Mouse (Mus musculus): Measurements from ENCODE around the gene Plekhh3. TPM values are rescaled to one million over a fixed set of nuclear protein-coding genes. Genes with fewer than 3 reads are reported as not detected.

Gene Plekhh3
- total RNA-seq (2014; rRNA removed) = 9.2 and 10.2 TPM in 2 replicates
- 4.9 and 5.3 TPM in 2 replicates for polyA plus RNA-seq (2015; fragmentation: Nextera tagmentation; extraction: Ambion mirVana)

- peak within 1 kb of the TSS; percentile 74 for H3K27ac ChIP-seq (ENCODE audit: low read depth, low read length)
- peak within 1 kb of the TSS; percentile 61 for H3K4me2 ChIP-seq (ENCODE audit: low read depth)
- no peaks in the 10 kb centered on the region for H3K9me3 ChIP-seq (ENCODE audit: low read length)
- peak within 1 kb of the TSS; percentile 63 for H3K9ac ChIP-seq
- peaks cover 48% of the 10 kb centered on the region for H3K27me3 ChIP-seq (ENCODE audit: insufficient read depth, low read length)
- peak; percentile 96 for ATAC-seq
- TF ChIP-seq CTCF (IDR thresholded peaks at IDR 0.05; ENCODE audit: low read depth) = peak; percentile 21
- peaks cover 18% of the 10 kb centered on the region for H3K4me1 ChIP-seq (ENCODE audit: insufficient read depth)
- WGBS = 1% methylated on average over 48 of the region's 50 CpGs
- peak; percentile 98 for DNase-seq
- H3K36me3 ChIP-seq (ENCODE audit: insufficient read depth) = peaks cover 9% of the 10 kb centered on the region
- peak within 1 kb of the TSS; percentile 71 for H3K4me3 ChIP-seq (ENCODE audit: low read depth, low read length)
Measured at GRCm38 (mm10) chr11:101170811-101171610, at the start of gene Plekhh3. Plekhh3 (minus strand) TSS chr11:101171351.

GRCm38 (mm10) chr11:101220853-101221252 lies 49.7 kb upstream of the Plekhh3 start:
- DNase-seq = no peak
- Histone ChIP-seq H3K27ac (ENCODE audit: low read depth, low read length) (no peak overlapping the region), H3K9me3 (ENCODE audit: low read length) (no peaks in the 10 kb centered on the region), H3K9ac (no peak overlapping the region), H3K36me3 (ENCODE audit: insufficient read depth) (peaks cover 16% of the 10 kb centered on the region; the same call in 1 of the 2 replicates), H3K4me3 (ENCODE audit: low read depth, low read length) (no peak overlapping the region), H3K27me3 (ENCODE audit: insufficient read depth, low read length) (no peaks in the 10 kb centered on the region), H3K4me1 (ENCODE audit: insufficient read depth) (no peaks in the 10 kb centered on the region), H3K4me2 (ENCODE audit: low read depth) (no peak overlapping the region)
- WGBS = 66% methylated on average over 2 of the region's 2 CpGs
- no peak for ATAC-seq
- no peak for TF ChIP-seq CTCF (IDR thresholded peaks at IDR 0.05; ENCODE audit: low read depth)

DNA sequence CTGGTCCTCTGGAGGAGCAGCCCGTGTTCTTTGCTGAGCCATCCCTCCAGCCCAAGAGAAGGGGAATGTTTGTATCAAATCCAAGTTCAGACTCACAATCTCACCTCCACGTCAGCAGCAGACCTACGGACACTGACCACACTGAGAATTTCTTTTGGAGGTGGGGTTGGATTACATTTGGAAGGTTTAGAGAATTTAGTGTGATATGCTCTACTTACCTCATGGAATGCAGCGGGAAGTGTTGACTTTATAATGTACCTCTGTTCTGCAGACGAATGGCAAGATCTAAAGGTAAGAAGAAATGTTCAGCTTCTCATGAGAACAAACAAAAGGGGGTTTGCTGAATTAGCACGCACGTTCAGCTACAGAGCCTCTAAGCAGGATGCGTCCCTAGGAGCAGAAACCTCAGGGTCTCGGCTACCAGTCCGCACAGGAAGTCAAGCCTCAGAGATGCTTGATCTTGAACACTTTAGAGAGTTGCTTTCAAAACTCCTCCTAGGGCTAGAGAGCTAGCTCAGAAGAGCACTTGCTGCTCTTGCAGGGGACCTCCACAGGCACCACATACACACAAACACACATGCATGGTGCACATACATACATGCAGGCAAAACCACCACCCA lies 47.4 kb upstream of the Plekhh3 start:
- no peak for ATAC-seq
- 88% methylated on average over 10 of the region's 10 CpGs for WGBS
- no peak overlapping the region for H3K27ac ChIP-seq (ENCODE audit: low read depth, low read length)

DNA sequence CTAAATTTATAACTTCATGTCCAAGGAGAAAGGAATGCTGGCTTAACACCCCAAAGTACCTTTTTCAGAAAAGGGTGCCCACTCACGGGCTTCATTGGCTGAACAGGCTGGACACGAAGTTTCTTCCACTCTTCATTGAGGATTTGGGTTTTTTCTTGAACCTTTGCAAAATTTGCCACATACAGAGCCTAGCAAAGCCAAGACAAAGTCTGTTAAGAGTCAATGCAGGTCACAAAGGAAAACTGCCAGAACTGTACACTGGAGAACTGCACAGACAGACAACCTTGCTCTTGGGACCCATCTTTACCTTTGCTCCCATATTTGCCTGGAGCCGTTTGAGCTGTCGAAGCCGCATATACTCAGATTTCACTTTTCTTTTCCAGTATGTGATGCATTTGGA lies 45.8 kb upstream of the Plekhh3 start:
- ATAC-seq (no peak), DNase-seq (no peak)
- H3K4me2 ChIP-seq (ENCODE audit: low read depth) = no peak overlapping the region
- H3K27ac ChIP-seq (ENCODE audit: low read depth, low read length) = no peak overlapping the region
- no peak overlapping the region for H3K4me3 ChIP-seq (ENCODE audit: low read depth, low read length)
- no peaks in the 10 kb centered on the region for H3K9me3 ChIP-seq (ENCODE audit: low read length)
- no peaks in the 10 kb centered on the region for H3K4me1 ChIP-seq (ENCODE audit: insufficient read depth)
- H3K36me3 ChIP-seq (ENCODE audit: insufficient read depth) = peaks cover 41% of the 10 kb centered on the region
- H3K27me3 ChIP-seq (ENCODE audit: insufficient read depth, low read length) = no peaks in the 10 kb centered on the region
- WGBS = 88% methylated on average over 5 of the region's 5 CpGs
- no peak for TF ChIP-seq CTCF (IDR thresholded peaks at IDR 0.05; ENCODE audit: low read depth)
- no peak overlapping the region for H3K9ac ChIP-seq

More for the DNA sequence above, 47.4 kb upstream of the Plekhh3 start:
- peaks cover 38% of the 10 kb centered on the region for H3K36me3 ChIP-seq (ENCODE audit: insufficient read depth)
- H3K9me3 ChIP-seq (ENCODE audit: low read length) = no peaks in the 10 kb centered on the region
- no peak overlapping the region for H3K4me2 ChIP-seq (ENCODE audit: low read depth)
- H3K9ac ChIP-seq = no peak overlapping the region
- no peaks in the 10 kb centered on the region for H3K4me1 ChIP-seq (ENCODE audit: insufficient read depth)
- H3K27me3 ChIP-seq (ENCODE audit: insufficient read depth, low read length) = no peaks in the 10 kb centered on the region
- no peak overlapping the region for H3K4me3 ChIP-seq (ENCODE audit: low read depth, low read length)
- no peak for DNase-seq
- TF ChIP-seq CTCF (IDR thresholded peaks at IDR 0.05; ENCODE audit: low read depth) = no peak

DNA sequence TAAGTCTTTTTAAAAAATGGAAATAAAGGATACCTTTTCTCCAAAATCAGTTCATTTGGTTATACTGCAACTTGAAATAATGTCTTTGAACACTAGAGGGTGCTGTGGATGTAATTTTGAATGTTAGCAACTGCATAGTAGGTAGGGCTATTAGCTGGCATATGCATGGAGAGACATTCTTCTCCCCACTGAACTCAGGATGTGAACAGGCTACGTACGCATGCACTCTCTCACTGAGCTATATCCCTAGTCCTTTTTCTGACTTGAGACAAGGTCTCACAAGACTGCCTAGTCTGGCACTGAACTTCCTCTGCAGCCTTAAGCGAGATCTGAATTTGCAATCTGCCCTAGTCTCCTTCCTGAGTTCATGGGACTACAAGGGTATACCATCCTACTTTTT lies 40.8 kb upstream of the Plekhh3 start:
- no peak overlapping the region for H3K27ac ChIP-seq (ENCODE audit: low read depth, low read length)
- H3K36me3 ChIP-seq (ENCODE audit: insufficient read depth) = peaks cover 51% of the 10 kb centered on the region
- peak; percentile 76 for ATAC-seq

DNA sequence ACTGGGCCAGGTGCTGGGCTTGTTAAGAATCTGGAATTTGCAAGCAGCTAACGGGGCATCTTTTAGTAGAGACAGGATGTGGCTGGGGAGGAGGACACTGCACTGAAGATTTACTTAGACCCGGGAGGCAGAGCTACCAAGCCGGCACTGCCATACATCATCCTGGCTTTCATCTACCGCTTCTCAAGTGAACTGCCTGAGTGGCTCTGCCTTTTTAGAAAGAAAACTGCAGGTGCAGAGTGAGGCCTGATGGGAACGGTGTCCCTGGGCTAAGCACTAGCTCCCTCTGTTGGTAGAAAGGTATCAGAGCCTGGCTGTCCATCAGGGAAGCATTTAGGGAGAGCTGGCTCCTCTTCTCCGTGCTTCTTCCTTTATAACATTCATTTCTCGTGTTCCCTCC lies 29.8 kb upstream of the Plekhh3 start:
- Histone ChIP-seq H3K27me3 (ENCODE audit: insufficient read depth, low read length) (no peaks in the 10 kb centered on the region), H3K4me3 (ENCODE audit: low read depth, low read length) (no peak overlapping the region), H3K4me1 (ENCODE audit: insufficient read depth) (no peaks in the 10 kb centered on the region), H3K9ac (no peak overlapping the region), H3K9me3 (ENCODE audit: low read length) (no peaks in the 10 kb centered on the region), H3K4me2 (ENCODE audit: low read depth) (no peak overlapping the region), H3K27ac (ENCODE audit: low read depth, low read length) (0 out of 2 replicates have a peak overlapping the region, but pooled peaks have one; percentile 22), H3K36me3 (ENCODE audit: insufficient read depth) (peaks cover 66% of the 10 kb centered on the region)
- TF ChIP-seq CTCF (IDR thresholded peaks at IDR 0.05; ENCODE audit: low read depth) = peak; percentile 85
- 14% methylated on average over 7 of the region's 7 CpGs for WGBS
- ATAC-seq = peak; percentile 74
- peak; percentile 69 for DNase-seq

More for the DNA sequence above, 40.8 kb upstream of the Plekhh3 start:
- Histone ChIP-seq H3K9me3 (ENCODE audit: low read length) (no peaks in the 10 kb centered on the region), H3K4me3 (ENCODE audit: low read depth, low read length) (no peak overlapping the region), H3K4me1 (ENCODE audit: insufficient read depth) (no peaks in the 10 kb centered on the region), H3K9ac (no peak overlapping the region), H3K27me3 (ENCODE audit: insufficient read depth, low read length) (no peaks in the 10 kb centered on the region), H3K4me2 (ENCODE audit: low read depth) (no peak overlapping the region)
- TF ChIP-seq CTCF (IDR thresholded peaks at IDR 0.05; ENCODE audit: low read depth) = peak; percentile 84
- peak; percentile 87 for DNase-seq
- WGBS = 36% methylated on average over 3 of the region's 3 CpGs

DNA sequence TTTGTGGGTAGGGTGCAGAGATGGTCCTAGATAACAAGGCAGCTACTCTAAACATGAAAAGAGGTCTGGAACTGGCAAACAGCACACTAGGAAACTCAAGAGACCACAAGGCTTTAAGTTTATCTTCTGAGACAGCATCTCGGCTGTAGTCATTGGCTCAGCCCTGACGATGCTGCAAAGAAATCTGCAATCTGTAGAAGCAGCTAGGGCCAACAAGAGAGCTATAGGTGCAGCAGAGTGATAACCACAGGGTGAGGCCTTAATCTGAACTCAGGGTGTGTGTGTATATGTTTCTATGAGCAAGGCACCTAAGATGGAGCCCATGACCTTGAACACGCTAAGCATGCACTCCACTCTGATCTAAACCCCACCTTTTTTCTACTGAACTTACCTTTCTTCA lies 28.4 kb upstream of the Plekhh3 start:
- no peak for DNase-seq
- no peak overlapping the region for H3K9ac ChIP-seq
- ATAC-seq = no peak
- H3K36me3 ChIP-seq (ENCODE audit: insufficient read depth) = peaks cover 73% of the 10 kb centered on the region
- no peak overlapping the region for H3K4me3 ChIP-seq (ENCODE audit: low read depth, low read length)
- no peaks in the 10 kb centered on the region for H3K27me3 ChIP-seq (ENCODE audit: insufficient read depth, low read length)
- H3K4me1 ChIP-seq (ENCODE audit: insufficient read depth) = no peaks in the 10 kb centered on the region
- H3K4me2 ChIP-seq (ENCODE audit: low read depth) = no peak overlapping the region
- TF ChIP-seq CTCF (IDR thresholded peaks at IDR 0.05; ENCODE audit: low read depth) = no peak
- 93% methylated on average over 3 of the region's 3 CpGs for whole genome bisulfite sequencing
- H3K27ac ChIP-seq (ENCODE audit: low read depth, low read length) = no peak overlapping the region
- H3K9me3 ChIP-seq (ENCODE audit: low read length) = no peaks in the 10 kb centered on the region
